Mouse (Mus musculus) right cerebral cortex, adult 18-20 months (tissue): Measurements from ENCODE around the gene Gas7.

Experiments
- DNase-seq: peaks from one replicate; pipeline ENCODE4 v3.0.0; 2022; ENCODE audit warnings: mixed read lengths

Gas7 gene

GRCm38 (mm10) chr11:67536413-67536812 lies 81.2 kb downstream of the Gas7 start:
- DNase-seq, result no peak

GRCm38 (mm10) chr11:67537353-67537752 lies 82.1 kb downstream of the Gas7 start:
- no peak for DNase-seq

- no peak for DNase-seq
Measured at GRCm38 (mm10) chr11:67538557-67538956, 83.3 kb downstream of the Gas7 start.

GRCm38 (mm10) chr11:67544656-67545432 lies 89.6 kb downstream of the Gas7 start:
- no peak for DNase-seq

- no peak for DNase-seq
Measured at GRCm38 (mm10) chr11:67546582-67546981, 91.3 kb downstream of the Gas7 start.

GRCm38 (mm10) chr11:67549306-67549705 lies 94.1 kb downstream of the Gas7 start:
- DNase-seq, result peak; percentile 30

- no peak for DNase-seq
Measured at GRCm38 (mm10) chr11:67549762-67550488, 94.7 kb downstream of the Gas7 start.

- DNase-seq, result peak; percentile 57
Measured at GRCm38 (mm10) chr11:67552400-67552799, 97.2 kb downstream of the Gas7 start.

GRCm38 (mm10) chr11:67554276-67554675 lies 99.0 kb downstream of the Gas7 start:
- peak; percentile 55 for DNase-seq

GRCm38 (mm10) chr11:67556360-67556759 lies 101.1 kb downstream of the Gas7 start:
- DNase-seq, result no peak

GRCm38 (mm10) chr11:67558772-67559448 lies 103.7 kb downstream of the Gas7 start:
- no peak for DNase-seq

GRCm38 (mm10) chr11:67559522-67559921 lies 104.3 kb downstream of the Gas7 start:
- no peak for DNase-seq

GRCm38 (mm10) chr11:67561631-67562030 lies 106.4 kb downstream of the Gas7 start:
- no peak for DNase-seq

GRCm38 (mm10) chr11:67563141-67563540 lies 107.9 kb downstream of the Gas7 start:
- DNase-seq, result no peak

- DNase-seq, result no peak
Measured at GRCm38 (mm10) chr11:67564003-67564637, 108.9 kb downstream of the Gas7 start.

- DNase-seq, result no peak
Measured at GRCm38 (mm10) chr11:67565512-67565911, 110.3 kb downstream of the Gas7 start.

GRCm38 (mm10) chr11:67566704-67567103 lies 111.5 kb downstream of the Gas7 start:
- DNase-seq, result no peak

- no peak for DNase-seq
Measured at GRCm38 (mm10) chr11:67567184-67567583, 111.9 kb downstream of the Gas7 start.

GRCm38 (mm10) chr11:67567991-67568390 lies 112.8 kb downstream of the Gas7 start:
- no peak for DNase-seq

- DNase-seq, result no peak
Measured at GRCm38 (mm10) chr11:67568815-67569214, 113.6 kb downstream of the Gas7 start.

- DNase-seq, result peak; percentile 73
Measured at GRCm38 (mm10) chr11:67570947-67571346, 115.7 kb downstream of the Gas7 start.

GRCm38 (mm10) chr11:67574344-67574743 lies 119.1 kb downstream of the Gas7 start:
- no peak for DNase-seq

GRCm38 (mm10) chr11:67577472-67577871 lies 122.2 kb downstream of the Gas7 start:
- no peak for DNase-seq
